Mouse (Mus musculus): Measurements from ENCODE around the gene Ulk1. TPM values are rescaled to one million over a fixed set of nuclear protein-coding genes. Genes with fewer than 3 reads are reported as not detected.

Ulk1 gene
- polyA plus RNA-seq, 1 experiment from 2014 or later, result 29.9 TPM

DNA sequence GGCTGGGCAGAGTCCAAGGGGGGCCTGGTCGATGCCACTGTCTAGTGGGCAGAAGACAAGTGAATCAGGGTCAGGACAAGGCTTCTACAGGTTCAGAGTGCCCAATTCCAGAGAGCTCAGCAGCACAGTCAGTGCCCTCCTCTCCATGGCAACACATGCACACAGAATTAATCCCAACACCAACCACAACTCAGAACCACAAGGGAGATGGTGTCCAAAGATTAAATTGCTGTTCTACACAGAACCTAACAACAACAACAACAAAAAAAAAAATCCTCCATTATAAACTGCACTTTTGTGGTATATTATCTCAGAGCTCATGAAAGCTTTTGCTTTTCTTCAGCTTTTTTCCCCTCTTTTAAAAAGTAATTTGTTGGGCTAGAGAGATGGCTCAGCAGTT, 74.3 kb downstream of the Ulk1 start:
- ATAC-seq, result no peak
- Histone ChIP-seq H3K36me3 (ENCODE audit: control insufficient read depth, insufficient read depth, low read length) (peaks cover 23% of the 10 kb centered on the region), H3K9ac (ENCODE audit: low read depth, low read length) (no peak overlapping the region), H3K4me1 (ENCODE audit: control insufficient read depth, insufficient read depth, low read length) (no peaks in the 10 kb centered on the region), H3K27ac (ENCODE audit: low read length) (no peak overlapping the region), H3K27me3 (ENCODE audit: control insufficient read depth, insufficient read depth, low read depth, low read length) (no peaks in the 10 kb centered on the region), H3K9me3 (replicated peaks; ENCODE audit: control insufficient read depth, low read length, poor library complexity, severe bottlenecking) (no peaks in the 10 kb centered on the region), H3K4me2 (ENCODE audit: low read length) (no peak overlapping the region), H3K4me3 (ENCODE audit: low read depth, low read length) (no peak overlapping the region)
- 92% methylated on average over 1 of the region's 1 CpGs for WGBS

Other genes with a start within 250 kb of the Ulk1 start
- 46.0 and 47.6 TPM in 2 replicates for gene Noc4l, start 156.7 kb downstream of the Ulk1 start, polyA plus RNA-seq (2015; fragmentation: Nextera tagmentation; extraction: Ambion mirVana)
- gene Ddx51, start 156.6 kb downstream of the Ulk1 start, polyA plus RNA-seq (2015; fragmentation: Nextera tagmentation; extraction: Ambion mirVana), result 18.0 and 18.1 TPM in 2 replicates
- 51.6 and 52.6 TPM in 2 replicates for gene Ep400, start 39.4 kb downstream of the Ulk1 start, polyA plus RNA-seq (2015; fragmentation: Nextera tagmentation; extraction: Ambion mirVana)
- gene Pus1, start 29.4 kb downstream of the Ulk1 start, polyA plus RNA-seq (2015; fragmentation: Nextera tagmentation; extraction: Ambion mirVana), result 18.2 and 18.6 TPM in 2 replicates
- gene Hscb, start 29.7 kb upstream of the Ulk1 start, polyA plus RNA-seq (2015; fragmentation: Nextera tagmentation; extraction: Ambion mirVana), result 7.7 and 8.7 TPM in 2 replicates
- gene Chek2, start 29.9 kb upstream of the Ulk1 start, polyA plus RNA-seq (2015; fragmentation: Nextera tagmentation; extraction: Ambion mirVana), result 4.4 and 4.5 TPM in 2 replicates
- 16.6 and 17.1 TPM in 2 replicates for gene Ttc28, start 69.7 kb upstream of the Ulk1 start, polyA plus RNA-seq (2015; fragmentation: Nextera tagmentation; extraction: Ambion mirVana)

Measured in midbrain, embryonic 16.5 days (tissue).